Mouse (Mus musculus): ENCODE measurements around the gene Ifitm2.

DNA sequence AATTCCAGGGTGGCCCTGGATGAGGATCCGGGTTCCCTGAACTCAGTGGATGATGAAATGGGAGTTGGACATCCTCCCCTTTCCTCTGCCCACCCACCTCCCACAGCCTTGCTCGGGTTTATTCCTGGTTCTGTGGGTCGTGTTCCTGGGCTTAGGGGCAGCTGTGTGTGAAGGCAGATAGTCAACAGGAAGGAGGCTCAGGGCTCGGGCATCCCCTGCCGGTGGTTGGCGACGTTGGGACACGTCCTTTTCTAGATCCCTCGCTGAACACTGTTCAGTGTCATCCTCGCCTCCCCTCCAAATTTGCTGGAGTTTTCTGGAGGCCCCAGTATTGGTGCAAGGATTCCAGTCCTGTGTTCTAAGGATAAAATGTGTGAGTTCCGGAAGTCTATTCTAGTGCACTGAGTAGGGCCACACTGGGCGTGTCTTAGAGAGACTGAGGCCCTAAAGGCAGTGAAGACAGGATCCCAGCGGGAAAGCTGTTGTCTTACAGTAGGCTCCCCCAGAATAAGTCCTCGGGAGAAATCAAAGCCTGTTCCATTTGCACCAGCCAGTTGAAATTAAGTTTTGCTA, 35.4 kb upstream of the Ifitm2 start:
- TF ChIP-seq CTCF (IDR thresholded peaks at IDR 0.05; ENCODE audit: low read depth) (no peak), EP300 (optimal IDR thresholded peaks at IDR 0.05) (no peak)
